Mouse (Mus musculus) lung, postnatal 0 days (tissue): ENCODE results near the gene Zfp451.

Source experiments
- CTCF ChIP-seq: IDR thresholded peaks from 2 replicates; pipeline ENCODE4 v1.5.1; 2016; ENCODE audit warnings: antibody characterized with exemption, mild to moderate bottlenecking
- EP300 ChIP-seq: IDR thresholded peaks from 2 replicates; pipeline ENCODE4 v1.6.1; 2016; ENCODE audit warnings: antibody characterized with exemption, mild to moderate bottlenecking, control low read depth

- TF ChIP-seq EP300 = no peak
- no peak for TF ChIP-seq CTCF
Measured at GRCm38 (mm10) chr1:33714796-33715195, 99.6 kb downstream of the Zfp451 start.
